Mouse (Mus musculus) brain, embryonic 14.5 days (tissue): Measurements from ENCODE around the gene Cux1.

ENCODE experiments used
- CTCF ChIP-seq: fragments of 200-500 bp; IDR thresholded peaks from 2 replicates; pipeline ENCODE4 v1.5.1; 2012; ENCODE audit warnings: inconsistent platforms, mild to moderate bottlenecking, moderate library complexity, borderline replicate concordance; ENCODE audit not compliant: insufficient read depth, insufficient read length; ENCODE audit errors: extremely low read depth
- POLR2A ChIP-seq: fragments of 200-500 bp; IDR thresholded peaks from 2 replicates; pipeline ENCODE4 v1.6.1; 2012; ENCODE audit warnings: mild to moderate bottlenecking, inconsistent platforms, borderline replicate concordance; ENCODE audit not compliant: poor library complexity, insufficient read depth, insufficient read length, severe bottlenecking; ENCODE audit errors: extremely low read depth

- TF ChIP-seq CTCF (no peak), POLR2A (no peak)
Measured at GRCm38 (mm10) chr5:136500307-136500871, 66.9 kb downstream of the Cux1 start.
